8 mouse cellular contexts compared by ENCODE assay signal in the genomic region with DNA sequence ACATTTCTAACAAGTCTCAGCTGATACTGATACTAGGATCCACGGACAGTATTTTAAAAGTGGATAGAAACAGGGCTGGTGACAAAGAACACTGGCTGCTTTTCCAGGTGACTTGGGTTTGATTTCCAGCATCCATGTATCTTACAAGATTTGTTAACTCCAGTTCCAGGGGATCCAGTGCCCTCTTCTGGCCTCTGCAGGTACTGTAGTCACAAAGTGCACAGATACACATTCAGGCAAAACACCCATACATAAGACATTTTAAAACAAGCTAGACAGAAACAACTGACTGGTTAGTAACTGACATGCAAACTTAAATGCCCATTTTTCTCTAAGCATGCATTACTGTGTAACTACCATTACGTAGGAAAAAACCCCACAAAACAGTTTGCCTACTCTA. TPM values are rescaled to one million over a fixed set of nuclear protein-coding genes. Genes with fewer than 3 reads are reported as not detected.
DNase-seq lines count a peak whose midpoint lies in the region; ATAC-seq and TF ChIP-seq lines count a peak whose summit lies in the region.

No protein-coding gene starts in this region.

- H3K27me3 ChIP-seq in heart, embryonic 12.5 days (replicated peaks) = no peaks in the 10 kb centered on the region
- no peaks in the 10 kb centered on the region for H3K27me3 ChIP-seq in CH12.LX (replicated peaks)
- H3K27me3 ChIP-seq in hindbrain, embryonic 16.5 days (replicated peaks; ENCODE audit: control insufficient read depth, insufficient read depth, low read length) = peaks cover 7% of the 10 kb centered on the region; the same call in 1 of the 2 replicates
- no peaks in the 10 kb centered on the region for H3K27me3 ChIP-seq in heart, embryonic 11.5 days (ENCODE audit: control insufficient read depth, insufficient read depth, low read length)

- no peak for ATAC-seq in heart, embryonic 12.5 days (ENCODE audit: insufficient number of reproducible peaks, low FRiP score)
- ATAC-seq in hindbrain, embryonic 16.5 days = no peak
- ATAC-seq in erythroid progenitor cell, adult 5-6 weeks (replicated peaks; ENCODE audit: low FRiP score, poor library complexity, severe bottlenecking) = no peak
- no peak for ATAC-seq in heart, embryonic 11.5 days (replicated peaks; ENCODE audit: insufficient number of reproducible peaks, low FRiP score, low TSS enrichment)

- no peak for TF ChIP-seq POLR2A in CH12.LX (IDR thresholded peaks at IDR 0.05; ENCODE audit: low read depth, low read length)
- no peak for TF ChIP-seq POLR2A in bone marrow, adult 2 months (IDR thresholded peaks at IDR 0.05; ENCODE audit: borderline replicate concordance, control insufficient read depth, low read depth, low read length)

- H3K4me2 ChIP-seq in heart, embryonic 12.5 days = no peak overlapping the region
- no peak overlapping the region for H3K4me2 ChIP-seq in CH12.LX (ENCODE audit: insufficient read depth, low read depth, poor library complexity, severe bottlenecking)
- H3K4me2 ChIP-seq in hindbrain, embryonic 16.5 days (ENCODE audit: low read length) = peak overlapping the region; percentile 25
- no peak overlapping the region for H3K4me2 ChIP-seq in heart, embryonic 11.5 days

- H3K4me1 ChIP-seq in heart, embryonic 12.5 days (replicated peaks) = peaks cover 20% of the 10 kb centered on the region
- peaks cover 0 to 9% of the 10 kb centered on the region in 2 experiments; a peak in 2 of 4 replicates for H3K4me1 ChIP-seq in CH12.LX (ENCODE audit: control insufficient read depth in 1 of 2, insufficient read depth in 2 of 2)
- H3K4me1 ChIP-seq in bone marrow, adult 2 months (ENCODE audit: control insufficient read depth, insufficient read depth, low read length) = no peaks in the 10 kb centered on the region; the same call in 1 of the 2 replicates
- H3K4me1 ChIP-seq in hindbrain, embryonic 16.5 days (ENCODE audit: control insufficient read depth, insufficient read depth, low read depth, low read length) = peaks cover 14% of the 10 kb centered on the region
- H3K4me1 ChIP-seq in heart, embryonic 11.5 days (ENCODE audit: control insufficient read depth, insufficient read depth, low read length) = peaks cover 14% of the 10 kb centered on the region

- H3K4me3 ChIP-seq in heart, embryonic 12.5 days = no peak overlapping the region
- peak overlapping the region in 1 of 3 experiments; percentile 62 for H3K4me3 ChIP-seq in CH12.LX (replicated peaks in 1 of 3; ENCODE audit: low read depth in 2 of 3, low read length in 2 of 3, poor library complexity in 1 of 3)
- no peak overlapping the region for H3K4me3 ChIP-seq in bone marrow, adult 2 months (replicated peaks; ENCODE audit: control insufficient read depth, low read depth, low read length)
- H3K4me3 ChIP-seq in hindbrain, embryonic 16.5 days (ENCODE audit: low read length) = no peak overlapping the region
- H3K4me3 ChIP-seq in heart, embryonic 11.5 days (ENCODE audit: low read depth, low read length) = no peak overlapping the region

- peaks cover 30% of the 10 kb centered on the region for H3K79me2 ChIP-seq in CH12.LX (replicated peaks; ENCODE audit: control insufficient read depth, extremely low read depth, insufficient read depth, poor library complexity, severe bottlenecking)

- TF ChIP-seq CTCF in CH12.LX (conservative IDR thresholded peaks at IDR 0.05 in 1 of 2, IDR thresholded peaks at IDR 0.05 in 1 of 2; ENCODE audit: low read depth in 2 of 2, low read length in 2 of 2) = peak; percentile 58 to 65; a peak in 3 of 4 replicates
- TF ChIP-seq CTCF in bone marrow, adult 2 months (IDR thresholded peaks at IDR 0.05; ENCODE audit: control insufficient read depth, insufficient read depth, low read length) = 0 out of 2 replicates have a peak, but pooled peaks have one; percentile 9

- 92% methylated on average over 2 of the region's 2 CpGs for WGBS in heart, embryonic 12.5 days
- 90% methylated on average over 2 of the region's 2 CpGs for WGBS in bone marrow, adult 2 months
- 87% methylated on average over 2 of the region's 2 CpGs for WGBS in hindbrain, embryonic 16.5 days
- 82% methylated on average over 2 of the region's 2 CpGs for WGBS in heart, embryonic 11.5 days (ENCODE audit: insufficient replicate concordance)

- peaks cover 29% of the 10 kb centered on the region for H3K36me3 ChIP-seq in heart, embryonic 12.5 days
- peaks cover 23 to 32% of the 10 kb centered on the region in 2 experiments for H3K36me3 ChIP-seq in CH12.LX (replicated peaks in 1 of 2; ENCODE audit: control insufficient read depth in 1 of 2, insufficient read depth in 1 of 2, low read length in 1 of 2)
- peaks cover 13% of the 10 kb centered on the region for H3K36me3 ChIP-seq in hindbrain, embryonic 16.5 days (ENCODE audit: control insufficient read depth, insufficient read depth, low read length)
- H3K36me3 ChIP-seq in heart, embryonic 11.5 days (ENCODE audit: control insufficient read depth, insufficient read depth, low read length) = peaks cover 13% of the 10 kb centered on the region

- H3K9me3 ChIP-seq in heart, embryonic 12.5 days (replicated peaks) = no peaks in the 10 kb centered on the region; the same call in 1 of the 2 replicates
- peaks cover 9% of the 10 kb centered on the region for H3K9me3 ChIP-seq in CH12.LX (replicated peaks; ENCODE audit: low read length)
- no peaks in the 10 kb centered on the region for H3K9me3 ChIP-seq in hindbrain, embryonic 16.5 days (ENCODE audit: control insufficient read depth, low read length)
- H3K9me3 ChIP-seq in heart, embryonic 11.5 days (replicated peaks; ENCODE audit: control insufficient read depth, low read length) = no peaks in the 10 kb centered on the region; the same call in 1 of the 2 replicates

- no peak overlapping the region for H3K27ac ChIP-seq in heart, embryonic 12.5 days (ENCODE audit: poor library complexity, severe bottlenecking)
- no peak overlapping the region for H3K27ac ChIP-seq in CH12.LX (ENCODE audit: insufficient read depth, low read depth)
- H3K27ac ChIP-seq in bone marrow, adult 2 months (ENCODE audit: control insufficient read depth, insufficient read depth, low read depth, low read length, poor library complexity) = no peak overlapping the region
- H3K27ac ChIP-seq in hindbrain, embryonic 16.5 days (ENCODE audit: low read depth, low read length) = no peak overlapping the region
- no peak overlapping the region for H3K27ac ChIP-seq in heart, embryonic 11.5 days (ENCODE audit: low read depth, low read length)

- dilution Hi-C loops in CH12.LX (cut with MboI; ENCODE audit: extremely low pct_ligation_motif_present, extremely low pct_unique_long_range_greater_than_20kb, low sequenced_read_pairs) = no loop called here

- H3K9ac ChIP-seq in heart, embryonic 12.5 days = no peak overlapping the region
- H3K9ac ChIP-seq in CH12.LX (ENCODE audit: insufficient read depth, low read depth) = no peak overlapping the region; the same call in 1 of the 2 replicates
- H3K9ac ChIP-seq in hindbrain, embryonic 16.5 days (ENCODE audit: low read depth, low read length) = no peak overlapping the region
- no peak overlapping the region for H3K9ac ChIP-seq in heart, embryonic 11.5 days (ENCODE audit: low read depth, low read length)

- in situ Hi-C loops in CH12.LX (cut with MboI; ENCODE audit: low pct_ligation_motif_present, low pct_unique_long_range_greater_than_20kb, low sequenced_read_pairs) = loop anchor here (10.0 kb wide), 1 partner anchor 278 kb away; the partner anchor contains the start of gene Mrps16

- peak; percentile 69 for DNase-seq in heart, postnatal 4 days
- DNase-seq in CH12.LX (ENCODE audit: extremely low read depth) = peak; percentile 77
- peak; percentile 63 for DNase-seq in lung, postnatal 10 days

- no peak for TF ChIP-seq EP300 in CH12.LX (IDR thresholded peaks at IDR 0.05; ENCODE audit: low read length)

- TF ChIP-seq RAD21 in CH12.LX (IDR thresholded peaks at IDR 0.05; ENCODE audit: low read depth, low read length) = peak; percentile 48

RNA-seq across cellular contexts. Expression of gene Sec24c, which starts 1.1 kb away (rescaled TPM):
- 100 to 1,000 TPM in 1 of 2 experiments, 10 to 100 TPM in 1; 96.3 to 110 TPM for total RNA-seq in heart, postnatal 4 days (2021)
- polyA plus RNA-seq in heart, embryonic 12.5 days (2016; fragmentation: Nextera tagmentation; extraction: Ambion mirVana) = 93.4 and 97.4 TPM in 2 replicates
- 95.9 and 103 TPM in 2 replicates for total RNA-seq in CH12.LX (2012; rRNA removed)
- 51.2 and 57.0 TPM in 2 replicates for total RNA-seq in CH12.LX (2014; rRNA removed)
- 107 and 122 TPM in 2 replicates for polyA plus RNA-seq in CH12.LX (2012; ENCODE audit: insufficient read length, low read depth)
- polyA plus RNA-seq in bone marrow, adult 2 months (2011; ENCODE audit: insufficient read depth, insufficient read length, low replicate concordance, missing spikeins) = 29.8 and 49.6 TPM in 2 replicates
- 80.6 and 103 TPM in 2 replicates for polyA plus RNA-seq in hindbrain, embryonic 16.5 days (2015; fragmentation: Nextera tagmentation; extraction: Ambion mirVana)
- total RNA-seq in erythroid progenitor cell, adult 5-6 weeks (2015; ENCODE audit: low replicate concordance) = 53.3 and 56.2 TPM in 2 replicates
- 34.0 and 80.6 TPM in 2 replicates for total RNA-seq in erythroid progenitor cell, adult 5-6 weeks (2017; ENCODE audit: low replicate concordance)
- 78.1 and 84.6 TPM in 2 replicates for polyA plus RNA-seq in heart, embryonic 11.5 days (2014; fragmentation: Nextera tagmentation; extraction: Ambion mirVana)

RNA-seq across cellular contexts. Expression of gene Synpo2l, which starts 4.8 kb away (rescaled TPM):
- 100 to 1,000 TPM; 230 to 272 TPM for total RNA-seq in heart, postnatal 4 days (2021)
- polyA plus RNA-seq in heart, embryonic 12.5 days (2016; fragmentation: Nextera tagmentation; extraction: Ambion mirVana) = 181 and 191 TPM in 2 replicates
- total RNA-seq in CH12.LX (2012; rRNA removed) (0.04 TPM in 2 replicates), CH12.LX (2014; rRNA removed) (not detected in 2 replicates)
- 0.13 and 0.26 TPM in 2 replicates for polyA plus RNA-seq in CH12.LX (2012; ENCODE audit: insufficient read length, low read depth)
- 0.70 TPM in 1 of 2 replicates, not detected in the other for polyA plus RNA-seq in bone marrow, adult 2 months (2011; ENCODE audit: insufficient read depth, insufficient read length, low replicate concordance, missing spikeins)
- polyA plus RNA-seq in hindbrain, embryonic 16.5 days (2015; fragmentation: Nextera tagmentation; extraction: Ambion mirVana) = 0.23 and 1.6 TPM in 2 replicates
- total RNA-seq in erythroid progenitor cell, adult 5-6 weeks (2015; ENCODE audit: low replicate concordance) = not detected in 2 replicates
- not detected in 2 replicates for total RNA-seq in erythroid progenitor cell, adult 5-6 weeks (2017; ENCODE audit: low replicate concordance)
- 106 and 127 TPM in 2 replicates for polyA plus RNA-seq in heart, embryonic 11.5 days (2014; fragmentation: Nextera tagmentation; extraction: Ambion mirVana)

RNA-seq across cellular contexts. Expression of gene Myoz1, which starts 16.6 kb away (rescaled TPM):
- total RNA-seq in heart, postnatal 4 days (2021) = 1 to 10 TPM; 5.6 to 7.5 TPM
- polyA plus RNA-seq in heart, embryonic 12.5 days (2016; fragmentation: Nextera tagmentation; extraction: Ambion mirVana) = 19.2 and 19.7 TPM in 2 replicates
- total RNA-seq in CH12.LX (2012; rRNA removed) (1.0 and 1.7 TPM in 2 replicates), CH12.LX (2014; rRNA removed) (1.6 and 2.4 TPM in 2 replicates)
- 2.3 and 2.6 TPM in 2 replicates for polyA plus RNA-seq in CH12.LX (2012; ENCODE audit: insufficient read length, low read depth)
- 4.7 TPM in 1 of 2 replicates, not detected in the other for polyA plus RNA-seq in bone marrow, adult 2 months (2011; ENCODE audit: insufficient read depth, insufficient read length, low replicate concordance, missing spikeins)
- 0.15 and 3.7 TPM in 2 replicates for polyA plus RNA-seq in hindbrain, embryonic 16.5 days (2015; fragmentation: Nextera tagmentation; extraction: Ambion mirVana)
- total RNA-seq in erythroid progenitor cell, adult 5-6 weeks (2015; ENCODE audit: low replicate concordance) = not detected in 2 replicates
- total RNA-seq in erythroid progenitor cell, adult 5-6 weeks (2017; ENCODE audit: low replicate concordance) = not detected in 2 replicates
- 23.6 and 28.0 TPM in 2 replicates for polyA plus RNA-seq in heart, embryonic 11.5 days (2014; fragmentation: Nextera tagmentation; extraction: Ambion mirVana)

RNA-seq across cellular contexts. Expression of gene Fut11, which starts 21.8 kb away (rescaled TPM):
- total RNA-seq in heart, postnatal 4 days (2021) = 10 to 100 TPM; 11.4 to 11.8 TPM
- 20.4 and 21.2 TPM in 2 replicates for polyA plus RNA-seq in heart, embryonic 12.5 days (2016; fragmentation: Nextera tagmentation; extraction: Ambion mirVana)
- total RNA-seq in CH12.LX (2012; rRNA removed) (2.6 and 2.9 TPM in 2 replicates), CH12.LX (2014; rRNA removed) (3.5 and 3.7 TPM in 2 replicates)
- polyA plus RNA-seq in CH12.LX (2012; ENCODE audit: insufficient read length, low read depth) = 3.8 and 4.0 TPM in 2 replicates
- polyA plus RNA-seq in bone marrow, adult 2 months (2011; ENCODE audit: insufficient read depth, insufficient read length, low replicate concordance, missing spikeins) = 3.6 and 5.8 TPM in 2 replicates
- polyA plus RNA-seq in hindbrain, embryonic 16.5 days (2015; fragmentation: Nextera tagmentation; extraction: Ambion mirVana) = 29.1 and 30.1 TPM in 2 replicates
- 5.9 and 10.1 TPM in 2 replicates for total RNA-seq in erythroid progenitor cell, adult 5-6 weeks (2015; ENCODE audit: low replicate concordance)
- total RNA-seq in erythroid progenitor cell, adult 5-6 weeks (2017; ENCODE audit: low replicate concordance) = 6.0 and 10.7 TPM in 2 replicates
- 13.4 and 18.8 TPM in 2 replicates for polyA plus RNA-seq in heart, embryonic 11.5 days (2014; fragmentation: Nextera tagmentation; extraction: Ambion mirVana)

RNA-seq across cellular contexts. Expression of gene Chchd1, which starts 29.8 kb away (rescaled TPM):
- total RNA-seq in heart, postnatal 4 days (2021) = 100 to 1,000 TPM in 1 of 2 experiments, 10 to 100 TPM in 1; 87.0 to 104 TPM
- polyA plus RNA-seq in heart, embryonic 12.5 days (2016; fragmentation: Nextera tagmentation; extraction: Ambion mirVana) = 232 and 236 TPM in 2 replicates
- total RNA-seq in CH12.LX (2012; rRNA removed) = 184 and 191 TPM in 2 replicates
- 391 and 402 TPM in 2 replicates for total RNA-seq in CH12.LX (2014; rRNA removed)
- polyA plus RNA-seq in CH12.LX (2012; ENCODE audit: insufficient read length, low read depth) = 157 and 166 TPM in 2 replicates
- polyA plus RNA-seq in bone marrow, adult 2 months (2011; ENCODE audit: insufficient read depth, insufficient read length, low replicate concordance, missing spikeins) = 44.3 and 106 TPM in 2 replicates
- 148 and 163 TPM in 2 replicates for polyA plus RNA-seq in hindbrain, embryonic 16.5 days (2015; fragmentation: Nextera tagmentation; extraction: Ambion mirVana)
- 61.6 and 64.1 TPM in 2 replicates for total RNA-seq in erythroid progenitor cell, adult 5-6 weeks (2015; ENCODE audit: low replicate concordance)
- 14.1 and 65.5 TPM in 2 replicates for total RNA-seq in erythroid progenitor cell, adult 5-6 weeks (2017; ENCODE audit: low replicate concordance)
- polyA plus RNA-seq in heart, embryonic 11.5 days (2014; fragmentation: Nextera tagmentation; extraction: Ambion mirVana) = 221 and 230 TPM in 2 replicates

Comparison
In these comparisons a context has a peak if more than half of its experiments do, and no peak if none do; other contexts are left out.
1. RNA of gene Synpo2l, which starts 4.8 kb away (polyA plus RNA-seq): 181 to 191 TPM in heart, embryonic 12.5 days and 106 to 127 TPM in heart, embryonic 11.5 days; 0.23 to 1.6 TPM in hindbrain, embryonic 16.5 days, 0.13 to 0.26 TPM in CH12.LX and 0.70 TPM in bone marrow, adult 2 months; every median in the first group is over 10 times any median in the second.
2. Peak in every context shown above with its lines, with median percentiles within 50 percentile points of each other: DNase-seq.